In genomic region chr2:119324576-119325318, GRCm38 (mm10) we compare ENCODE assay signal across 8 mouse cellular contexts. TPM values are rescaled to one million over a fixed set of nuclear protein-coding genes. Genes with fewer than 3 reads are reported as not detected.
A peak's percentile ranks its signal among the peaks of the same experiment; 100 is the strongest.
DNase-seq lines count a peak whose midpoint lies in the region; ATAC-seq and TF ChIP-seq lines count a peak whose summit lies in the region.

No protein-coding gene starts in this region.

- H3K4me1 ChIP-seq in cerebellum, adult 2 months (ENCODE audit: control insufficient read depth, insufficient read depth, low read length) = peaks cover 16% of the 10 kb centered on the region
- H3K4me1 ChIP-seq in brown adipose tissue, adult 24 weeks (ENCODE audit: control insufficient read depth, insufficient read depth, insufficient read length, low read length) = peaks cover 16% of the 10 kb centered on the region
- H3K4me1 ChIP-seq in intestine, embryonic 14.5 days (replicated peaks; ENCODE audit: control insufficient read depth, insufficient read depth, low read length) = peaks cover 35% of the 10 kb centered on the region
- peaks cover 21 to 25% of the 10 kb centered on the region in 2 experiments for H3K4me1 ChIP-seq in liver, embryonic 14.5 days (replicated peaks; ENCODE audit: control insufficient read depth in 2 of 2, insufficient read depth in 2 of 2, low read length in 1 of 2)
- H3K4me1 ChIP-seq in stomach, embryonic 14.5 days (ENCODE audit: control insufficient read depth, insufficient read depth, low read length) = peaks cover 40% of the 10 kb centered on the region

- peak; percentile 24 to 27 for DNase-seq in cerebellum, adult 2 months
- no peak for DNase-seq in cerebellum, postnatal 36 days
- DNase-seq in intestine, embryonic 14.5 days (ENCODE audit: low spot score) = peak; percentile 78
- no peak for DNase-seq in liver, embryonic 14.5 days (ENCODE audit: low read depth in 3 of 3, low spot score in 3 of 3)
- DNase-seq in gastrocnemius, postnatal 4 days (ENCODE audit: low spot score in 2 of 2) = no peak
- DNase-seq in gastrocnemius, postnatal 36 days = no peak

- TF ChIP-seq CTCF in cerebellum, adult 2 months (IDR thresholded peaks at IDR 0.05; ENCODE audit: borderline replicate concordance, insufficient read depth, low read depth, low read length) = no peak
- no peak for TF ChIP-seq CTCF in liver, embryonic 14.5 days (IDR thresholded peaks at IDR 0.05; ENCODE audit: low read depth)

- TF ChIP-seq POLR2A in cerebellum, adult 2 months (IDR thresholded peaks at IDR 0.05; ENCODE audit: borderline replicate concordance, insufficient read depth, low read length) = no peak

- no peak overlapping the region for H3K27ac ChIP-seq in cerebellum, adult 2 months (ENCODE audit: insufficient read depth, low read length)
- H3K27ac ChIP-seq in brown adipose tissue, adult 24 weeks (replicated peaks; ENCODE audit: low read depth, low read length) = peak overlapping the region; percentile 62
- no peak overlapping the region for H3K27ac ChIP-seq in intestine, embryonic 14.5 days (ENCODE audit: low read depth)
- no peak overlapping the region for H3K27ac ChIP-seq in liver, embryonic 14.5 days
- peak overlapping the region; percentile 39; the same call in 1 of the 2 replicates for H3K27ac ChIP-seq in stomach, embryonic 14.5 days (ENCODE audit: low read length)

- H3K4me3 ChIP-seq in cerebellum, adult 2 months (replicated peaks; ENCODE audit: insufficient read depth, low read depth, low read length) = no peak overlapping the region
- peak overlapping the region; percentile 70 for H3K4me3 ChIP-seq in brown adipose tissue, adult 24 weeks (ENCODE audit: insufficient read depth, low read depth, low read length)
- H3K4me3 ChIP-seq in intestine, embryonic 14.5 days (ENCODE audit: low read depth, low read length) = peak overlapping the region; percentile 51
- H3K4me3 ChIP-seq in liver, embryonic 14.5 days (ENCODE audit: insufficient read depth in 1 of 2, low read depth in 2 of 2, low read length in 2 of 2) = peak overlapping the region in 1 of 2 experiments; percentile 47; a peak in 2 of 4 replicates
- peak overlapping the region; percentile 51 for H3K4me3 ChIP-seq in stomach, embryonic 14.5 days (ENCODE audit: low read depth, low read length)

- peak; percentile 53 for ATAC-seq in intestine, embryonic 14.5 days (replicated peaks; ENCODE audit: low FRiP score, low TSS enrichment, low read depth)
- no peak for ATAC-seq in liver, embryonic 14.5 days (ENCODE audit: insufficient read depth)
- ATAC-seq in stomach, embryonic 14.5 days (ENCODE audit: insufficient number of reproducible peaks, insufficient read depth, low FRiP score, low read depth) = peak; percentile 46; the same call in 1 of the 2 replicates

- intact Hi-C loops in gastrocnemius, postnatal 36 days (cut with DNase I) = no loop called here

- H3K4me2 ChIP-seq in intestine, embryonic 14.5 days (ENCODE audit: low read length) = peak overlapping the region; percentile 89
- H3K4me2 ChIP-seq in liver, embryonic 14.5 days (ENCODE audit: low read depth) = peak overlapping the region; percentile 58
- peak overlapping the region; percentile 92 for H3K4me2 ChIP-seq in stomach, embryonic 14.5 days (replicated peaks; ENCODE audit: low read depth, low read length)

- no peak overlapping the region for H3K9ac ChIP-seq in intestine, embryonic 14.5 days (ENCODE audit: low read length)
- no peak overlapping the region for H3K9ac ChIP-seq in liver, embryonic 14.5 days (replicated peaks)
- no peak overlapping the region for H3K9ac ChIP-seq in stomach, embryonic 14.5 days (replicated peaks; ENCODE audit: low read depth, low read length)

- no peaks in the 10 kb centered on the region for H3K9me3 ChIP-seq in intestine, embryonic 14.5 days (ENCODE audit: control insufficient read depth, low read length)
- H3K9me3 ChIP-seq in liver, embryonic 14.5 days (ENCODE audit: control insufficient read depth, low read length) = no peaks in the 10 kb centered on the region
- no peaks in the 10 kb centered on the region for H3K9me3 ChIP-seq in stomach, embryonic 14.5 days (ENCODE audit: control insufficient read depth, low read depth, low read length)

- WGBS in cerebellum, adult 2 months = 4% methylated on average over 32 of the region's 32 CpGs
- WGBS in intestine, embryonic 14.5 days = under 1% methylated on average over 32 of the region's 32 CpGs
- 1% methylated on average over 32 of the region's 32 CpGs for WGBS in liver, embryonic 14.5 days (ENCODE audit: insufficient replicate concordance)
- under 1% methylated on average over 32 of the region's 32 CpGs for WGBS in stomach, embryonic 14.5 days

- TF ChIP-seq EP300 in liver, embryonic 14.5 days (IDR thresholded peaks at IDR 0.05; ENCODE audit: low read depth) = no peak

- no peaks in the 10 kb centered on the region for H3K36me3 ChIP-seq in intestine, embryonic 14.5 days (ENCODE audit: control insufficient read depth, insufficient read depth, low read length)
- H3K36me3 ChIP-seq in liver, embryonic 14.5 days (replicated peaks; ENCODE audit: control insufficient read depth, insufficient read depth, low read depth) = no peaks in the 10 kb centered on the region
- H3K36me3 ChIP-seq in stomach, embryonic 14.5 days (ENCODE audit: control insufficient read depth, insufficient read depth, low read length) = no peaks in the 10 kb centered on the region

- no peaks in the 10 kb centered on the region for H3K27me3 ChIP-seq in cerebellum, adult 2 months (ENCODE audit: control insufficient read depth, insufficient read depth, low read length)
- peaks cover 88% of the 10 kb centered on the region for H3K27me3 ChIP-seq in intestine, embryonic 14.5 days (replicated peaks; ENCODE audit: control insufficient read depth, insufficient read depth, low read length)
- peaks cover 81% of the 10 kb centered on the region for H3K27me3 ChIP-seq in liver, embryonic 14.5 days (ENCODE audit: control insufficient read depth, insufficient read depth, low read length)
- peaks cover 49% of the 10 kb centered on the region for H3K27me3 ChIP-seq in stomach, embryonic 14.5 days (ENCODE audit: control insufficient read depth, insufficient read depth, low read length)

RNA-seq across cellular contexts. Expression of gene Dll4, which starts 0.8 kb away (rescaled TPM):
- 3.1 and 4.1 TPM in 2 replicates for polyA plus RNA-seq in cerebellum, adult 2 months (2012; rRNA removed)
- 3.2 and 5.8 TPM in 2 replicates for polyA plus RNA-seq in brown adipose tissue, adult 24 weeks (2012; ENCODE audit: insufficient read depth, insufficient read length, missing spikeins)
- polyA plus RNA-seq in intestine, embryonic 14.5 days (2014; fragmentation: Nextera tagmentation; extraction: Ambion mirVana) = 6.9 and 7.1 TPM in 2 replicates
- 1.3 and 1.4 TPM in 2 replicates for polyA plus RNA-seq in liver, embryonic 14.5 days (2012; rRNA removed)
- polyA plus RNA-seq in liver, embryonic 14.5 days (2014; fragmentation: Nextera tagmentation; extraction: Ambion mirVana) = 0.83 and 0.86 TPM in 2 replicates
- polyA plus RNA-seq in stomach, embryonic 14.5 days (2014; fragmentation: Nextera tagmentation; extraction: Ambion mirVana) = 5.6 and 6.9 TPM in 2 replicates
- 10 to 100 TPM; 13.7 to 13.9 TPM for total RNA-seq in gastrocnemius, postnatal 4 days (2021)
- 1 to 10 TPM; 5.1 to 5.5 TPM for total RNA-seq in gastrocnemius, postnatal 36 days (2021)

RNA-seq across cellular contexts. Expression of gene Chac1, which starts 26.3 kb away (rescaled TPM):
- polyA plus RNA-seq in cerebellum, adult 2 months (2012; rRNA removed) = 8.1 and 9.8 TPM in 2 replicates
- polyA plus RNA-seq in brown adipose tissue, adult 24 weeks (2012; ENCODE audit: insufficient read depth, insufficient read length, missing spikeins) = 2.1 and 2.3 TPM in 2 replicates
- 1.6 and 1.7 TPM in 2 replicates for polyA plus RNA-seq in intestine, embryonic 14.5 days (2014; fragmentation: Nextera tagmentation; extraction: Ambion mirVana)
- polyA plus RNA-seq in liver, embryonic 14.5 days (2012; rRNA removed) = 0.56 and 1.2 TPM in 2 replicates
- 0.29 and 1.7 TPM in 2 replicates for polyA plus RNA-seq in liver, embryonic 14.5 days (2014; fragmentation: Nextera tagmentation; extraction: Ambion mirVana)
- 0.20 TPM in 2 replicates for polyA plus RNA-seq in stomach, embryonic 14.5 days (2014; fragmentation: Nextera tagmentation; extraction: Ambion mirVana)
- total RNA-seq in gastrocnemius, postnatal 4 days (2021) = under 1 TPM; 0.65 to 0.88 TPM
- 10 to 100 TPM; 40.1 to 82.4 TPM for total RNA-seq in gastrocnemius, postnatal 36 days (2021)

RNA-seq across cellular contexts. Expression of gene Vps18, which starts 36.2 kb away (rescaled TPM):
- 37.8 and 38.8 TPM in 2 replicates for polyA plus RNA-seq in cerebellum, adult 2 months (2012; rRNA removed)
- polyA plus RNA-seq in brown adipose tissue, adult 24 weeks (2012; ENCODE audit: insufficient read depth, insufficient read length, missing spikeins) = 3.6 and 4.8 TPM in 2 replicates
- 14.1 and 14.8 TPM in 2 replicates for polyA plus RNA-seq in intestine, embryonic 14.5 days (2014; fragmentation: Nextera tagmentation; extraction: Ambion mirVana)
- 3.2 and 3.4 TPM in 2 replicates for polyA plus RNA-seq in liver, embryonic 14.5 days (2012; rRNA removed)
- 3.2 and 3.5 TPM in 2 replicates for polyA plus RNA-seq in liver, embryonic 14.5 days (2014; fragmentation: Nextera tagmentation; extraction: Ambion mirVana)
- 10.9 and 12.8 TPM in 2 replicates for polyA plus RNA-seq in stomach, embryonic 14.5 days (2014; fragmentation: Nextera tagmentation; extraction: Ambion mirVana)
- 10 to 100 TPM; 12.6 to 13.0 TPM for total RNA-seq in gastrocnemius, postnatal 4 days (2021)
- total RNA-seq in gastrocnemius, postnatal 36 days (2021) = 1 to 10 TPM; 9.0 to 9.2 TPM

RNA-seq across cellular contexts. Expression of gene Rhov, which starts 53.7 kb away (rescaled TPM):
- 8.4 and 10.4 TPM in 2 replicates for polyA plus RNA-seq in cerebellum, adult 2 months (2012; rRNA removed)
- not detected in 2 replicates for polyA plus RNA-seq in brown adipose tissue, adult 24 weeks (2012; ENCODE audit: insufficient read depth, insufficient read length, missing spikeins)
- 0.98 and 2.3 TPM in 2 replicates for polyA plus RNA-seq in intestine, embryonic 14.5 days (2014; fragmentation: Nextera tagmentation; extraction: Ambion mirVana)
- 0.02 TPM in 1 of 2 replicates, not detected in the other for polyA plus RNA-seq in liver, embryonic 14.5 days (2012; rRNA removed)
- not detected in 2 replicates for polyA plus RNA-seq in liver, embryonic 14.5 days (2014; fragmentation: Nextera tagmentation; extraction: Ambion mirVana)
- 6.0 and 8.6 TPM in 2 replicates for polyA plus RNA-seq in stomach, embryonic 14.5 days (2014; fragmentation: Nextera tagmentation; extraction: Ambion mirVana)
- total RNA-seq in gastrocnemius, postnatal 4 days (2021) = under 1 TPM in 1 of 2 experiments, not detected in 1; 0.16 TPM
- not detected for total RNA-seq in gastrocnemius, postnatal 36 days (2021)

Comparison
In these comparisons a context has a peak if more than half of its experiments do, and no peak if none do; other contexts are left out.
1. DNase-seq: peak in cerebellum, adult 2 months (2 of 2) and intestine, embryonic 14.5 days (single experiment); none in cerebellum, postnatal 36 days (0 of 2), liver, embryonic 14.5 days (0 of 3), gastrocnemius, postnatal 4 days (0 of 2) and gastrocnemius, postnatal 36 days (0 of 2).
2. H3K27ac ChIP-seq: peak in brown adipose tissue, adult 24 weeks (single experiment) and stomach, embryonic 14.5 days (single experiment); none in cerebellum, adult 2 months (single experiment), intestine, embryonic 14.5 days (single experiment) and liver, embryonic 14.5 days (single experiment).
3. Peak in every context shown above with its lines, with median percentiles within 50 percentile points of each other: H3K4me2 ChIP-seq.